Mouse (Mus musculus) heart, embryonic 13.5 days (tissue): ENCODE measurements around the gene P4hb. TPM values are rescaled to one million over a fixed set of nuclear protein-coding genes. Genes with fewer than 3 reads are reported as not detected.

ENCODE experiments used
- ATAC-seq: fragments of 200-750 bp; cut with Nextera tagmentation; 2 replicates; pipeline ENCODE4 v1.8.0; 2017; ENCODE audit warnings: moderate TSS enrichment; ENCODE audit not compliant: insufficient number of reproducible peaks, low FRiP score, low TSS enrichment; ENCODE audit errors: extremely low read depth
- H3K27ac ChIP-seq: fragments of 300-500 bp; sonication (generic); replicated peaks from 2 replicates; pipeline ENCODE4 v1.5.1; 2015; ENCODE audit warnings: moderate library complexity, mild to moderate bottlenecking, inconsistent platforms
- H3K27me3 ChIP-seq: fragments of 300-500 bp; sonication (generic); replicated peaks from 2 replicates; pipeline ENCODE4 v1.6.1; 2015; ENCODE audit warnings: mild to moderate bottlenecking, inconsistent platforms
- H3K36me3 ChIP-seq: fragments of 300-500 bp; sonication (generic); 2 replicates; pipeline ENCODE4 v1.6.1; 2015; ENCODE audit warnings: mild to moderate bottlenecking, inconsistent platforms
- H3K4me1 ChIP-seq: fragments of 300-500 bp; sonication (generic); 2 replicates; pipeline ENCODE4 v1.6.1; 2015; ENCODE audit warnings: inconsistent platforms
- H3K4me2 ChIP-seq: fragments of 300-500 bp; sonication (generic); 2 replicates; pipeline ENCODE4 v1.6.1; 2015; ENCODE audit warnings: inconsistent platforms, mild to moderate bottlenecking, moderate library complexity
- H3K4me3 ChIP-seq: fragments of 300-500 bp; sonication (generic); 2 replicates; pipeline ENCODE4 v1.5.1; 2015; ENCODE audit warnings: moderate library complexity, mild to moderate bottlenecking, inconsistent platforms
- H3K9ac ChIP-seq: fragments of 300-500 bp; sonication (generic); 2 replicates; pipeline ENCODE4 v1.6.1; 2015; ENCODE audit warnings: inconsistent platforms, mild to moderate bottlenecking, moderate library complexity
- H3K9me3 ChIP-seq: fragments of 300-500 bp; sonication (generic); 2 replicates; pipeline ENCODE4 v1.6.1; 2016; ENCODE audit warnings: inconsistent platforms
- WGBS: fragments of 180-500 bp; shearing (Covaris S2); methylation state at CpG from one replicate; pipeline ENCODE4 v1.1.7; 2015; ENCODE audit warnings: mixed read lengths; 5-methylcytosine and 5-hydroxymethylcytosine counted together
- polyA plus RNA-seq: library from polyadenylated mRNA; unstranded; fragments of >200 nt; fragmentation: Nextera tagmentation; extraction: Ambion mirVana; gene quantifications from 2 replicates; pipeline ENCODE4 v1.2.1, GENCODE M21; 2015

The P4hb gene
- polyA plus RNA-seq, result 427 and 448 TPM in 2 replicates

DNA sequence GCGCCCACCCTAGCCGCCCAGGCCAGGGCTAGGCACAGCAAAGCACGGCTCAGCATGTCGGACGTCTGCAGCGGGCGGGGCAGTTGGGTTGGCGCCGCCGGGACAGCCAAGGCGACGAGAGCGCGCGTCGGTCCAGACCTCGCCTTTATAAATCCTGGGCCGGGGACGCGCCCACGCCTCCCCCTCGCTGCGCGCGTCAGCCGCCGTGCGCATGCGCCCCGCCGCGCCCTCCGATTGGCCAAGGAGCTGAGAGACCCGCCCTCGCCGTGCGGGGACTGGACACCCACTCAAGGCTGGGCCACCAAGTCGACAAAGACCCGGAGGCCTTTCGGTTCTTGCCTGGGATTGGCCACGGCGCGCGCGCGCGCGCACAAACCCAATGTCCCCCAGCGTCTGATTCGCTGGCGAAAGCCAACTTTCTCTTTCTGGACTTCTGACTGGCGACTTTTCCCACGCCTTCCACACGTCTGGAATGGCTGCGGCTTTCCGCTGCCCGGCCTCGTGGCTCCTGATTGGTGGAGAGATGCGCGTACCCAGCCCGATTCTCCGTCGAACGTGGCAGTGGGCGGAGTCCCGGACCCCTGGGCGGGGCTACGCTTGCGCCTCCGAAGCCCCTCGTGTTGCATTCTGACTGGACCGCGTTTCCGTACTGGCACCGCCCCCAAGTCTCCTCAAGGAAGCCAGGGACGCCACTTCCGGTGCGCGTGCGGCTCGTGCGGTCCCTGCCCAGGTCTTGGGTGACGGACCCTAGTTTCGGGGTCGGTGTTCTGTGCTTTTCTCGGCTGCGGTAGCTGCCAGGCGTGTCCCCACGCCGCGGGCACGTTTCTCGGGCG lies at the start of gene P4hb:
Gene P4hb, minus strand, starts transcription at position 502 of the 833 bp plus-strand sequence.
- peak; percentile 96 for ATAC-seq
- H3K27ac ChIP-seq, result peak within 1 kb of the TSS; percentile 97
- peak within 1 kb of the TSS; percentile 98 for H3K9ac ChIP-seq
- H3K27me3 ChIP-seq, result no peaks in the 10 kb centered on the region
- under 1% methylated on average over 93 of the region's 94 CpGs for WGBS
- no peaks in the 10 kb centered on the region for H3K9me3 ChIP-seq
- H3K4me3 ChIP-seq, result peak within 1 kb of the TSS; percentile 94
- H3K36me3 ChIP-seq, result peaks cover 51% of the 10 kb centered on the region
- H3K4me1 ChIP-seq, result peaks cover 30% of the 10 kb centered on the region
- peak within 1 kb of the TSS; percentile 97 for H3K4me2 ChIP-seq

DNA sequence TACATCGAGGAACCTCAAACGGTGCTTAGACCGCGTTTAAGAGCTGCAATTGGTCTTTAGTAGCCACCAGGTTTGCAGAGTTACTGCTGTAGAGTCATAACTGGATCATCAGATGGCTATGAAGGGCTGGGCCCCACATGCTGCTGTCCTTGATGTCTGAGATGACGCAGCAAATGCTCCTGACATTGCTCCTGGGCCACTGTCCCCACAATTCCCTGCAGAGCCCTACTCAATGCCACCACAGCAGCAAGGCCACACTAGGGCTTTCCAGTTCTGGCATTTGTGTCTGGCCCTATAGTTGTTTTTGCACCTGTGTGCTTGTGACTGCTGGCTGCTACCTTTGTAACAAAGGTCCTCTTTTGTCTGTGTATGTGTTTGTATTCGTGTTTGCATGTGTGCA lies 49.8 kb upstream of the P4hb start:
- H3K4me3 ChIP-seq, result no peak overlapping the region
- 84% methylated on average over 6 of the region's 6 CpGs for WGBS
- H3K27me3 ChIP-seq, result no peaks in the 10 kb centered on the region

DNA sequence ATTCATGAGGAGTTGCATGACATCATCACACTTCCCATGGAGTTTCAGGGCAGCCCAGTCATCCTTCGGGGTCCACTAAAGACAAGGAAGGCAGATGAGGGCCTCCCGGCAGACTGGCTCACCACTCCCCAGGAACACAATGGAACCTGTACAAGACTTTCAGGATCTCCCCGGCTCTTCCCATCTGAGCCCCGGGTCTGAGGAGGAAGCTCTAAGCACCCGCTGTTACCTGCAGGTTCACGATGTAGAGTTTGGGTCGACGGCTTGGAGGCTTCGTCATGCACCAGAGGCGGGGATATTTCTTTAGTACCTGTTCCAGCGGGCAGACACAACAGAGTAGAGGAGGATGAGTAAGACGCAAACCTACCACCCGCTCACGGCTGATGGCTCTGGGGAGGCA lies 47.1 kb upstream of the P4hb start:
- H3K27me3 ChIP-seq, result no peaks in the 10 kb centered on the region
- no peaks in the 10 kb centered on the region for H3K9me3 ChIP-seq
- peaks cover 64% of the 10 kb centered on the region for H3K36me3 ChIP-seq
- H3K9ac ChIP-seq, result no peak overlapping the region
- no peak overlapping the region for H3K4me3 ChIP-seq
- no peak overlapping the region for H3K4me2 ChIP-seq
- peaks cover 34% of the 10 kb centered on the region for H3K4me1 ChIP-seq
- no peak for ATAC-seq
- WGBS, result 91% methylated on average over 14 of the region's 14 CpGs
- no peak overlapping the region for H3K27ac ChIP-seq

More for the DNA sequence above, 49.8 kb upstream of the P4hb start:
- peaks cover 24% of the 10 kb centered on the region for H3K4me1 ChIP-seq
- no peak for ATAC-seq
- H3K4me2 ChIP-seq, result no peak overlapping the region
- no peak overlapping the region for H3K9ac ChIP-seq
- H3K27ac ChIP-seq, result no peak overlapping the region
- peaks cover 69% of the 10 kb centered on the region for H3K36me3 ChIP-seq
- H3K9me3 ChIP-seq, result no peaks in the 10 kb centered on the region

DNA sequence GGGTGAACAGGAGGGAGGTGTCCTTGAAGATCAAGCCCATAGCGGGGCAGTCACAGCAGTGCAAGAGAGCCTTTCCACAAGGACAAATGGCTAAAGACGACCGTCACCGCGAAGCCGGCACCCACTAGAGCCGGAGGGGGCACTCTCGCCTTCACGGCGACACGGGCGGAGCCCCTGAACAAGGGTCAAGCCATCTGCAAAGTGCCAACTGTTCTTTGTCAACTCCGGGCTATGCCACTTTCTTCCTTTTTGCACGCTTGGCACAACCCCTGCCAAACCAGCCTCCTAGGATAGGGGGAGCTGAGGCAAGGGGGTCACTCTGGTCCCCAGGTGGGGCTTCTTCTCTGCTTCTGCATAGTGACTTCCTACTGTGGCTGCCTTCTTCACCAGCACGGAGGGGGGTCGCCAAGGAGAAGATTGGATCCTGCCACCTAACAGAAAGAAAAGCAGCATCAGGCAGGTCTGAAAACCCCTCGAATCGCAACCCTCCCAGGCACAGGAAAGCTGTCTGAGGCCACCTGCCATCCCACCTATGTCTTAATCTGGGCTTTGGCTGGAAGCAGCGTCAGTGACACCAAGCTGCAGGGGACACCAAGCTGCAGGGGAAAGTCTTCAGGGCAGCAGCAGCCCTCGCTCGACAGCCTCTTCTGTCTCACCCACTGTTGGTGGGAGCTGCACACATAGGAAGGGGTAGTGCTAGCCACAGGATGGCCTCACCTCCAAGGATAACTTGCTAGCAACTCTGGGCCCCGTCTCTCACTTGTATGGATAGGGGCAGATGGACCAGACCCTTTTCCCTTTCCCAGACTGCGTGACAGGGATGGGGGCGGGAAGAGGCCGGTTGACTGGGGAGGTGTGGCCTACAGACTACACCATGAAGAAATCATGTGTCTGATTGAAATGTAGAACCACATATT lies 45.8 kb upstream of the P4hb start:
- no peak for ATAC-seq
- H3K9me3 ChIP-seq, result no peaks in the 10 kb centered on the region
- H3K27ac ChIP-seq, result no peak overlapping the region; the same call in 1 of the 2 replicates
- H3K4me1 ChIP-seq, result peaks cover 27% of the 10 kb centered on the region
- H3K4me2 ChIP-seq, result no peak overlapping the region
- no peak overlapping the region for H3K4me3 ChIP-seq
- H3K36me3 ChIP-seq, result peaks cover 72% of the 10 kb centered on the region
- H3K27me3 ChIP-seq, result no peaks in the 10 kb centered on the region
- H3K9ac ChIP-seq, result no peak overlapping the region
- 92% methylated on average over 25 of the region's 25 CpGs for WGBS

DNA sequence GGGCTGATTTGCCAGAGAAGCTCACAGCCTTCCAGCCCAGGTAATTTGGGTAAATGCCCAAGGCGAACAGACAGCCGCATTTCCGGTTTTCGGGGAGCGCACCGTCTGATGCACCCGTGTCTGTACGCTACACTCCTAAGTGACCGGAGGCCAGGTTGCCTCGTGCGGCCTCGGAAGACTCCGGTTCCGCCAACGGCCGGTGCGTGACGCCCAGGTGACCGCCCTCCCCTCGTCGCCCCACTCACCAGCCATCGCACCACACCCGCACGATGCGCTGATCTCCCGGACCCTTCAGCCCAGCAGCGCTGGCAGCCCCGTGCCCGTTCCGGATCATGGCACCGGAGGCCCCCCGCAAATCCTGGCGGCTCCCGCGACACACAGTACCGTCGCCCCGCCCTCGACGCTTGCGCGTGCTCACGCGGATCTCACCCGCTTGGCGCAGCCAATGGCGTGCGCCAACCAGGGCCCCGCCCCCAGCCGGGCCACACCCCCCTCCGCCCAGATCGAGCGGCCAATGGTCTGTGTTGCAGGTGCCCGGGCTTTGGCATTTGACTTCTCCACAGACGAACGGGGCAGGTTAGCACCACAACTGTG lies 44.6 kb upstream of the P4hb start, which contains the start of gene Pcyt2:
Gene Pcyt2, minus strand, starts transcription at position 418 of the 594 bp plus-strand sequence.
- H3K4me3 ChIP-seq, result peak within 1 kb of the TSS; percentile 88
- WGBS, result under 1% methylated on average over 56 of the region's 56 CpGs
- peak within 1 kb of the TSS; percentile 73 for H3K27ac ChIP-seq
- peak; percentile 93 for ATAC-seq
- peaks cover 76% of the 10 kb centered on the region for H3K36me3 ChIP-seq
- peaks cover 21% of the 10 kb centered on the region for H3K4me1 ChIP-seq
- H3K9me3 ChIP-seq, result no peaks in the 10 kb centered on the region
- peak within 1 kb of the TSS; percentile 87 for H3K4me2 ChIP-seq
- peak within 1 kb of the TSS; percentile 93 for H3K9ac ChIP-seq
- no peaks in the 10 kb centered on the region for H3K27me3 ChIP-seq

DNA sequence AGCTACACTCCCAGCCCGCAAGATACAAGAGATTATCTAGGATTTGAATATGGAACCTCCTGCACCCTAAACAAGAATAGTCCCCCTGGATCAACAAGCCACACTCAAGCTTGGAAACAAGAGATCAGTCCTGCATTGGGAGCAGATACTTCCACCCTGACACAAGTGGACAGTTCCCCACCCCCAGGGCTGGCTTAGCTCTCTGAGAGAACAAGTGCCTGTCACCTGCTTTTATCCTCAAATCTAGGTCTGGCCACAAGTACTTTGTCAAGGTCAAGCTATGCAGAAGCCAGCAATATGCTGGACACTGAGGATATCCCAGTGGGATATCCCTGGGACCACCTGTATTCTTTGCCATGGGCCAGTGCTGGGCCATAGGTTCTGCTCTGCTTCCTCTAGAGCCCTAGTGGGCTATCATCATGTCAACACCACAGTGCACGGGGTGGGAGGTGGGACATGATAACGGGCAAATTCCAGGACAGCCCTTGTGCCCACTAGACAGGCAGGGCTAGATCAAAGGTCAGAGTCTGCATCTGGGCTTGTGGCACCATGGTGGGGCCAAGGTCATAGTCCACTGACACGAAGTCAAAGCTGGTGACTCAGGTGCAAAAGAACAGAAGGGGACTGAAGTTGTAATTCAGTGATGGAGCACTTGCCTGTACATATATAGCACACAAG lies 43.7 kb upstream of the P4hb start:
- Histone ChIP-seq H3K27me3 (no peaks in the 10 kb centered on the region), H3K4me3 (peak overlapping the region; percentile 88), H3K27ac (peak overlapping the region; percentile 73), H3K4me2 (peak overlapping the region; percentile 87), H3K9ac (peak overlapping the region; percentile 93), H3K36me3 (peaks cover 76% of the 10 kb centered on the region), H3K9me3 (no peaks in the 10 kb centered on the region), H3K4me1 (peaks cover 21% of the 10 kb centered on the region)
- 27% methylated on average over 4 of the region's 4 CpGs for WGBS
- no peak for ATAC-seq

DNA sequence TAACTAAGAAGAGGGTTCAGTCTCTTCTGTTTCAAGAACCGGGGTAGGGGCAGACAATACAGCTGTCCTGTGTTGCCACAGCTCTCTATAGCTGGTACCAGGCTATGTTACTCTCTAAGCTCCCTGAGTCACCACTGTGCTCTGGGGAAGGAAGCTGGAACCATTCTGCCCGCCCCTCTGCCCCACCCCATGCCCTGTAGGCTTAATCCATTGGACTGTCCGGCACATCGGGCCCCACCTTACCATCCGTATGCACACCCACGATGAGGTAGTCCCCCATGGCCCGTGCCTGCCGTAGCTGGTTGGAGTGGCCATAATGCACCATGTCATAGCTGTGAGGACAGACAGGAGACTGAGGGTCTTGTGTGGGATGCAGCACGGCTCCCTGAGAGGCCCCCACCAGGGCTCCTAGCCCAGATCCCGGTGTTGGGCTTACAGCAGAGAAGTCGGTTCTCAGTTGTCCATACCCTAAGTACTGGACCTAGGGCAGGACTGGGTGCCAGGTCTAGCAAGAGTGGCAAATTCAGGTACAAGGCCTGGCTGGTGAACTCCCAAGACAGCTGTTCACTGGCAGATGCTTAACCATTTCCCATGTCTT lies 42.7 kb upstream of the P4hb start:
- Histone ChIP-seq H3K27ac (no peak overlapping the region), H3K4me2 (no peak overlapping the region), H3K9me3 (no peaks in the 10 kb centered on the region), H3K27me3 (no peaks in the 10 kb centered on the region), H3K4me3 (no peak overlapping the region), H3K9ac (no peak overlapping the region), H3K4me1 (peaks cover 21% of the 10 kb centered on the region), H3K36me3 (peaks cover 76% of the 10 kb centered on the region)
- ATAC-seq, result no peak
- 91% methylated on average over 11 of the region's 11 CpGs for WGBS

DNA sequence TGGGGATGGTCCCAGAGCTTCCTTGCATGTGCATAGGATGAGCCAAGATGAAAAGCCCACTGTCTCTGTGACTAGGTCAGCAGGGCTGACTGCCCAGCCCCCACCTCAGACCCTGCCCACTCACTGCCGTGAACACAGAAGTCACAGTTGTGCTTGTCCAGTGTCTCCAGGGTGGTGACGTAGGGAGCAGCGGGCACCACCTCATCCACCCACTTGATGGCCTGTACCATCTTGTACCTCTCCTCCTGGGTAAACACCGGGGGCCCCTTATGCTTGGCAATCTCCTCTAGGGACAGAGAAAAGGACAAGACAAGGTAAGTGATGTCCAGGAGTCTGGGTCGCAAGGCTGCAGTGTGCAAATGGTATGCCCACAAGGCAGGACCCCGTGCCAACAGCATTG lies 42.1 kb upstream of the P4hb start:
- Histone ChIP-seq H3K27ac (no peak overlapping the region), H3K4me3 (no peak overlapping the region), H3K9ac (no peak overlapping the region), H3K27me3 (no peaks in the 10 kb centered on the region), H3K4me2 (no peak overlapping the region), H3K36me3 (peaks cover 76% of the 10 kb centered on the region), H3K4me1 (peaks cover 21% of the 10 kb centered on the region), H3K9me3 (no peaks in the 10 kb centered on the region)
- ATAC-seq, result no peak
- WGBS, result 90% methylated on average over 6 of the region's 6 CpGs

DNA sequence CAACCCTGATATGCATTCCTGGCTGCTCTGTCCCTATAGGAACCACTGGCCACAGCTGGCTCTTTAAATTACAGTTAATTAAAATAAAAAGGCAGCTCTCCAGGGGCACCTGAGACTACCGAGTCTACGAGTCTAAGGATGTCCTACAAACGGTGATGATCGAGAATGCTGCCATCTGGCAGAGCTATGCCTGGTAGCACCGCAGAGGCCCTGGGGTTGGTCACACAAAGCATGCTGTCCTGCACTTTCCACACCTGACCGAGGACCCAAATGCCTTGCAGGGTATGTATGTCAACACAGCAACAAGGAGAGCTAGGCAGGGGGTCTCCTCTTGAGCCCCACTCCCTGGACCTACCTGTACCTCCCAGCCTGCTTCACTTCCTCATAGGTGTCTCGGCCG lies 40.9 kb upstream of the P4hb start:
- WGBS, result 86% methylated on average over 8 of the region's 8 CpGs
- no peak for ATAC-seq
- Histone ChIP-seq H3K27me3 (0 out of 2 replicates have a peak, but pooled peaks cover 4% of the 10 kb centered on the region), H3K4me1 (peaks cover 31% of the 10 kb centered on the region), H3K36me3 (peaks cover 70% of the 10 kb centered on the region), H3K27ac (no peak overlapping the region), H3K4me2 (no peak overlapping the region), H3K9me3 (no peaks in the 10 kb centered on the region), H3K4me3 (no peak overlapping the region), H3K9ac (no peak overlapping the region)

DNA sequence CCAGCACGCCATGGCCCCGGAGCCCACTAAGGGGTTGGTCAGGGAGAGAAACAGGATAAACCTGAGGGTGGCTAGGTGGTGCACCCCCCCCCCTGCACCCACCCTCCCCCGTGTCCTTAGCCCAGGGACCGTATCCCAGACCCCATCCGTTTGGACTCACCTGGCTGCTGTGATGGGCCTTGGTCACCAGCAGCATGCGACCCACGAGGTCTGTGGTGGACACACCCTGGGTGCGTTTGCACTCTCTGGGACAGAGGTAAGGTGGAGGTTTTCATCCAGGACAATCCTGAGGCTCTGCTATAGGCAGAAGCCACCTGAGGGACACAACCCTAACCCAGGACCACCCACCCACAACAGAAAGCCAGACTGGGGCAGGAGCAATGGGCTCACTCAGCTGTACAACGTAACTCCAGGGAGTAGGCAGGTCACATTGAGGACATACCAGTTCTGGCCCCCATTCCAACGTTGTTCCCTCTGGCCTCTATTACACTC lies 40.5 kb upstream of the P4hb start:
- Histone ChIP-seq H3K36me3 (peaks cover 65% of the 10 kb centered on the region), H3K4me2 (no peak overlapping the region), H3K4me1 (peaks cover 35% of the 10 kb centered on the region), H3K27me3 (0 out of 2 replicates have a peak, but pooled peaks cover 8% of the 10 kb centered on the region), H3K27ac (no peak overlapping the region), H3K9me3 (no peaks in the 10 kb centered on the region), H3K4me3 (no peak overlapping the region), H3K9ac (no peak overlapping the region)
- ATAC-seq, result no peak
- whole genome bisulfite sequencing, result 89% methylated on average over 10 of the region's 10 CpGs
